Mouse (Mus musculus): Measurements from ENCODE around the gene Rpl19.

DNA sequence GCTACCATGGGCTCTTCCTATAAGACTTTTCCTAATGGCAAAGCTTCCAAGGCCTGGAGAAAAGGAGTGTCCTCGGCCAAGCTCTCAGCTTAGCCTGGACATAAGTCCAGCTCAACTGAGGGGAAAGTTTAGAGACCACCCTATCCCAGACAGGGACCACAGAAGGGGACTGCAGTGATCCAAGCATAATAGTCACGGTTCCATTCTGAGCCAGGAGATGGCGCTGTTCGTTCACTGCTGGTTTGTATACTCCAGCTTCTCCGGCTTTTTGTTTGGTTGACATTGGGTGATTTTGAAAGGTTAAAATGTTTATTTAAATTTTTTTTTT, 4.9 kb downstream of the Rpl19 start:
- TF ChIP-seq POLR2A (IDR thresholded peaks at IDR 0.05; ENCODE audit: insufficient read length, low read depth) (peak; percentile 51), REST (IDR thresholded peaks at IDR 0.05; ENCODE audit: insufficient read depth, insufficient read length) (no peak), USF1 (IDR thresholded peaks at IDR 0.05; ENCODE audit: low read depth) (no peak), POLR2AphosphoS2 (IDR thresholded peaks at IDR 0.05; ENCODE audit: insufficient read length, low read depth) (peak; percentile 85), SRF (IDR thresholded peaks at IDR 0.05; ENCODE audit: control insufficient read depth, insufficient read length, low read depth) (no peak), E2F4 (IDR thresholded peaks at IDR 0.05; ENCODE audit: insufficient read depth) (no peak), CEBPB (IDR thresholded peaks at IDR 0.05; ENCODE audit: insufficient read depth, poor library complexity, severe bottlenecking) (no peak), TCF12 (IDR thresholded peaks at IDR 0.05; ENCODE audit: insufficient read depth, poor library complexity, severe bottlenecking) (no peak), MYOG (IDR thresholded peaks at IDR 0.05; ENCODE audit: control insufficient read depth in 1 of 3, insufficient read depth in 1 of 3, insufficient read length in 2 of 3, low read depth in 2 of 3) (no peak)
